Mouse (Mus musculus): ENCODE results near the gene P2ry12.

DNA sequence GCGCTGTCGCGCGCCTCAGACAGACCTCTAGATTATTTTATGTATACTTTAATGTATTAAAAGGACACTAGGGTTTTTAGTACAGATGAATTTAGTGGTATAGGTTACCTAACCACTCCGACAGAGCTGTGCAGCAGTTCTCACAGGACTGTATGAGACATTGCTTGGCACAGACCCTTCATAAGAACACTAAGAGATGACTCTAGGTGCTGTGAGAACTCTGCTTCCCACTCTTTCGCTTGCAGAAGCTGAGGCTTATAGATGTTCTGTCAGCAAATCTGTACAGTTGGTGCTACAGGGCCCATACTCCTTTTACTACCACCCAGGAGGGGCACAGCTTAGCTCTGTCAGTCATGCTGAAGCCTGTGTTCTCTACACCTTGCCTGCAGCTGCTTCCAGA lies 71.0 kb downstream of the P2ry12 start:
- no peak for TF ChIP-seq CTCF (IDR thresholded peaks at IDR 0.05; ENCODE audit: low read depth, low read length)
- TF ChIP-seq POLR2A (IDR thresholded peaks at IDR 0.05; ENCODE audit: borderline replicate concordance, low read depth, low read length): no peak

Data from bone marrow macrophage, adult 2 months (primary cell).